Mouse (Mus musculus) ES-E14 (cell line): Measurements from ENCODE around the gene Gm10645. TPM values are rescaled to one million over a fixed set of nuclear protein-coding genes. Genes with fewer than 3 reads are reported as not detected.

Source experiments
- DNase-seq: peaks from one replicate; pipeline ENCODE4 v3.0.0-alpha.2; 2013; ENCODE audit warnings: low read depth, low spot score
- H3K27ac ChIP-seq: 2 replicates; pipeline ENCODE4 v1.5.1; 2012; ENCODE audit warnings: low read depth, mild to moderate bottlenecking, low read length, moderate library complexity, mixed read lengths; ENCODE audit not compliant: poor library complexity, insufficient read depth, severe bottlenecking
- H3K36me3 ChIP-seq: 2 replicates; pipeline ENCODE4 v1.6.1; 2012; ENCODE audit warnings: mild to moderate bottlenecking, low read length, moderate library complexity, mixed read lengths; ENCODE audit not compliant: control insufficient read depth, poor library complexity, insufficient read depth, severe bottlenecking
- H3K4me1 ChIP-seq, 2 experiments: fragments of 150-350 bp in 1 of 2; sonication (generic) in 1 of 2; 2 replicates each; pipeline ENCODE4 v1.6.1; 2012; ENCODE audit warnings: low read length in 2 of 2, mild to moderate bottlenecking in 1 of 2, mixed read lengths in 1 of 2; ENCODE audit not compliant: control insufficient read depth in 2 of 2, insufficient read depth in 2 of 2, poor library complexity in 1 of 2
- H3K4me3 ChIP-seq, 2 experiments: fragments of 150-350 bp in 1 of 2; sonication (generic) in 1 of 2; 2 replicates each; pipeline ENCODE4 v1.5.1; 2012; ENCODE audit warnings: low read length in 2 of 2, low read depth in 1 of 2, mild to moderate bottlenecking in 1 of 2, mixed read lengths in 1 of 2; ENCODE audit not compliant: insufficient read depth in 1 of 2, poor library complexity in 1 of 2, severe bottlenecking in 1 of 2
- H3K9ac ChIP-seq: 2 replicates; pipeline ENCODE4 v1.6.1; 2012; ENCODE audit warnings: low read depth, mild to moderate bottlenecking, low read length, mixed read lengths; ENCODE audit not compliant: poor library complexity, insufficient read depth, severe bottlenecking
- H3K9me3 ChIP-seq: fragments of 150-350 bp; sonication (generic); 2 replicates; pipeline ENCODE4 v1.6.1; 2012; ENCODE audit warnings: low read depth, mild to moderate bottlenecking, low read length; ENCODE audit not compliant: control insufficient read depth, insufficient read depth
- CHD2 ChIP-seq: IDR thresholded peaks from 2 replicates; pipeline ENCODE4 v1.6.1; 2014; ENCODE audit warnings: mild to moderate bottlenecking, low read depth, low read length, inconsistent platforms
- HCFC1 ChIP-seq: IDR thresholded peaks from 2 replicates; pipeline ENCODE4 v1.6.1; 2012; ENCODE audit warnings: low read length, inconsistent platforms, borderline replicate concordance; ENCODE audit not compliant: insufficient read depth
- MAFK ChIP-seq: IDR thresholded peaks from 2 replicates; pipeline ENCODE4 v1.6.1; 2014; ENCODE audit warnings: mild to moderate bottlenecking, low read depth, low read length, inconsistent platforms; ENCODE audit not compliant: insufficient read depth
- ZC3H11A ChIP-seq: IDR thresholded peaks from 2 replicates; pipeline ENCODE4 v1.6.1; 2012; ENCODE audit warnings: low read depth, mild to moderate bottlenecking, inconsistent platforms, low read length, borderline replicate concordance
- ZNF384 ChIP-seq: IDR thresholded peaks from 2 replicates; pipeline ENCODE4 v1.6.1; 2012; ENCODE audit warnings: low read depth, low read length, inconsistent platforms
- in situ Hi-C, 2 experiments: fragments of 600-800 bp; cut with MboI; formaldehyde crosslinking; loops; one replicate each; pipeline ENCODE4 v1.15.1; 2025; ENCODE audit warnings: low sequenced_read_pairs in 2 of 2, inconsistent platforms in 1 of 2; ENCODE audit not compliant: unreplicated experiment in 2 of 2
- total RNA-seq: library from RNA; depleted of rRNA; stranded (reverse); fragments of 300-350 nt; gene quantifications from 2 replicates; pipeline ENCODE4 v1.2.3, GENCODE M21; 2012

Gene Gm10645
- total RNA-seq, 1 experiment = 0.58 TPM

DNA sequence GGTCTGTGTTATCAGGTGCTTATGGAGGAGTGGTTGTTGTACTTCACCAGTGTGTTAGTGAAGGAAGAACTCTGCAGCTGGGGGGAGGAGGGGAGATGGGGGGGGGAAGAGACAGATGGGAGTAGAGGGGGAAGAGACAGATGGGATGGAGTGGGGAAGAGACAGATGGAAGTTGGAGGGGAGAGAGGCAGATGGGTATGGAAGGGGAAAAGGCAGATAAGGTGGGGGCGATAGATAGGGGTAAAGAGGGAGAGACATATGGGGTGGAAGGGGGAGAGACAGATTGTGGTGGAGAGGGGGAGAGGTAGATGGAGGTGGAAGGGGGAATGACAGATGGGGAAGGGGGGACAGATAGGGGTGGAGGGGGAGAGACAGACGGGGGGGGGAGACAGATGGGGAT lies 10.8 kb upstream of the Gm10645 start:
- no peak overlapping the region for H3K4me3 ChIP-seq
- peaks cover 0 to 7% of the 10 kb centered on the region in 2 experiments; a peak in 1 of 4 replicates for H3K4me1 ChIP-seq
- no peaks in the 10 kb centered on the region for H3K36me3 ChIP-seq
- H3K27ac ChIP-seq = no peak overlapping the region
- H3K9me3 ChIP-seq = no peaks in the 10 kb centered on the region
- in situ Hi-C loops = no loop called here
- no peak overlapping the region for H3K9ac ChIP-seq
- TF ChIP-seq MAFK (no peak), ZC3H11A (no peak), HCFC1 (no peak), CHD2 (no peak), ZNF384 (no peak)
- DNase-seq = no peak

- Histone ChIP-seq H3K4me3 (no peak overlapping the region), H3K36me3 (no peaks in the 10 kb centered on the region), H3K9ac (no peak overlapping the region), H3K9me3 (no peaks in the 10 kb centered on the region), H3K4me1 (peaks cover 0 to 7% of the 10 kb centered on the region in 2 experiments; a peak in 1 of 4 replicates), H3K27ac (no peak overlapping the region)
- in situ Hi-C loops = no loop called here
- no peak for DNase-seq
- TF ChIP-seq ZC3H11A = no peak
- TF ChIP-seq CHD2 = no peak
- no peak for TF ChIP-seq ZNF384
- TF ChIP-seq HCFC1 = no peak
- no peak for TF ChIP-seq MAFK
Measured at GRCm38 (mm10) chr8:83175680-83176079, 9.7 kb upstream of the Gm10645 start.

DNA sequence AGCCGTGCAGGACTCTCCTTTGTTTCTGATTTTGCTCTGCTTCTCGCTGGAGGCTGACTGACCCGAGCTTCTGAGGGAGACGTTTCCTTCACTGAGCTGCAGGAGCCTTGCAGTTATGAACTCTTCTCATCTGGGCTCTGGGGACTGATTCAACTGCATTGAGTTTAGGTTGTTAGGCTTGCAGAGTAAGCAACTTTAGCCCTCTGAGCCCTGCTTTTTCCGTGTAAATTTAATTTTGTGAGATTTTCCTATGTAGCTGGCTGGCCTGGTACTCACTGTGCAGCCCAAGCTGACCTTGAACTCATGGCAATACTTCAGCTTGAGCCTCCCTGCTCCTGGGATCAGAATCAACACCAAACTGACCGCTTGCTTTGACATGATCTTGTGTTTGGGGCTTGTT lies 4.9 kb upstream of the Gm10645 start:
- Histone ChIP-seq H3K4me3 (no peak overlapping the region), H3K9me3 (no peaks in the 10 kb centered on the region), H3K9ac (no peak overlapping the region), H3K36me3 (no peaks in the 10 kb centered on the region), H3K4me1 (peaks cover 2 to 3% of the 10 kb centered on the region in 2 experiments; a peak in 3 of 4 replicates), H3K27ac (no peak overlapping the region)
- TF ChIP-seq MAFK (no peak), CHD2 (no peak), ZNF384 (no peak), ZC3H11A (no peak), HCFC1 (no peak)
- no peak for DNase-seq
- in situ Hi-C loops = no loop called here

DNA sequence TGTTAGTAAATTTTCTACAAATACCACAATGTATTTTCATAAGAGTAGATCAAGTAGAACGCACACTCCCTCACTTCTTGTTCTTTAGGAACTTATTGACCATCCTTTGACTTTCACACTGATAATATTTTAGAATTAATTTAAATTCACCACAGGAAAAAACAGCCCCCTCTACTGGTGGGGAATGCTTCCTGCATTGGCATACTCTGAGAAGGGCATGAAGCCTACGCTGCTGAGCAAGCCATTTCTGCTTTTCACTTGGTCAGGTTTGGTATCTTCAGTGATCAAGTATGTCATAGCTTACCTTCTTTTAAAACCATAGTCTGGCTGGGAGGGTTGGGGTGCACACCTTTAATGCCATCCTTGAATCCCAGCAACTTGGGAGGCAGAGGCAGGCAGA lies 3.7 kb upstream of the Gm10645 start:
- TF ChIP-seq MAFK = 0 out of 2 replicates have a peak, but pooled peaks have one; percentile 16
- no peak for TF ChIP-seq ZC3H11A
- in situ Hi-C loops = no loop called here
- no peaks in the 10 kb centered on the region for H3K9me3 ChIP-seq
- peaks cover 2 to 3% of the 10 kb centered on the region in 2 experiments; a peak in 3 of 4 replicates for H3K4me1 ChIP-seq
- no peak overlapping the region for H3K9ac ChIP-seq
- no peak overlapping the region for H3K4me3 ChIP-seq
- no peak for DNase-seq
- H3K27ac ChIP-seq = no peak overlapping the region
- H3K36me3 ChIP-seq = no peaks in the 10 kb centered on the region

DNA sequence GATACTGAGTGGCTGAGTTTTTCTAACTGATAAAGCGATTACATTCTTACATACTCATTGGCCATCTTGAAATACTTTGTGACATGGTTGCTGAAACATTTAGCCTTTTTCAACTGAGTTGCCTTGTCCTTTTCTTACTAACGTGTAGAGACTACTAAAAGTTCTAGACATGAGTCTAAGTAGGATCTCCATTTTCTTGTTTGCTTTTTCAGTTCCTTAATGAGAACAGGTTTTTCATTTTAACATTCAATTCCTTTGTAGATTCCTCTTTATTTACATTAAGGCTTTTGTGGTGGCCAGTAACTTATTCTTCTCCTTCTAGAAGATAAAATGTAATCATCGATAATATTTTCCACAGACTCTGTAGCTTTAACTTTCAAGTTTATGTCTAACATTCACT lies 3.2 kb upstream of the Gm10645 start:
- Histone ChIP-seq H3K9ac (no peak overlapping the region), H3K4me1 (peaks cover 3 to 5% of the 10 kb centered on the region in 2 experiments; a peak in 3 of 4 replicates), H3K9me3 (no peaks in the 10 kb centered on the region), H3K4me3 (no peak overlapping the region), H3K36me3 (no peaks in the 10 kb centered on the region), H3K27ac (no peak overlapping the region)
- in situ Hi-C loops = no loop called here
- no peak for DNase-seq
- TF ChIP-seq ZNF384 = no peak
- no peak for TF ChIP-seq ZC3H11A
- no peak for TF ChIP-seq MAFK
